8 mouse cellular contexts compared by ENCODE assay signal in the genomic region with DNA sequence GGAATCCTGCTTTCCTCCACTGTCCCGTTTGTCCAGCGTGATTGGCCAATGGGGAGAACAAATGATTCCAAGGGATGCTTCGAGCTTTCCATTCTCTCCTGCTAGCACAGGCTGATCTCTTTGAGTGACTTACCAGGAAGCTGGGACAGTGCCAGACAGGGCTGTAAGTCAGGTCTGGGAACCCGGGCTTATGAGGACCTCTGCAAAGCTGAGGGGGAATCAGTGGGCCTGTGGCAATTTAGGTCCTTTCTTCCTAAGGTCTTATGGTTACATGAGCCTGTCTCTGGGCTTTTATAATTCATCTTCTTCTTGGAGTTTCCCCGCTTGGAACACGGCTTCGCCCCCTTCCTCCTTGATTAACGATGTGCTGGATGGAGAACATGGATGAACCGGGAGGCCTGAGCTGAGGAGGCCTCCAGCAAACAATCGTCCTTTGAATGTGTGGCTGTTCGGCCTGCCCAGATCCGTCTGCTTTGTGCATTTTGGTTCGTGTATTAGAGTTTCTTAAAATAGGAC.
DNase-seq lines count a peak whose midpoint lies in the region; ATAC-seq and TF ChIP-seq lines count a peak whose summit lies in the region.

No protein-coding gene starts in this region.

- H3K4me3 ChIP-seq in heart, adult 2 months = no peak overlapping the region
- no peak overlapping the region for H3K4me3 ChIP-seq in embryonic facial prominence, embryonic 12.5 days
- H3K4me3 ChIP-seq in liver, embryonic 12.5 days = no peak overlapping the region

- TF ChIP-seq CTCF in heart, adult 2 months (IDR thresholded peaks at IDR 0.05) = no peak

- 24% methylated on average over 13 of the region's 13 CpGs for WGBS in heart, adult 2 months
- 35% methylated on average over 13 of the region's 13 CpGs for WGBS in embryonic facial prominence, embryonic 12.5 days
- 60% methylated on average over 13 of the region's 13 CpGs for WGBS in liver, embryonic 12.5 days (ENCODE audit: insufficient replicate concordance)

- no peaks in the 10 kb centered on the region for H3K9me3 ChIP-seq in embryonic facial prominence, embryonic 12.5 days
- H3K9me3 ChIP-seq in liver, embryonic 12.5 days (replicated peaks) = no peaks in the 10 kb centered on the region

- no peak for TF ChIP-seq POLR2A in heart, adult 2 months (IDR thresholded peaks at IDR 0.05; ENCODE audit: insufficient read depth, low read depth, low read length)

- peak overlapping the region; percentile 34; the same call in 1 of the 2 replicates for H3K9ac ChIP-seq in heart, adult 2 months (ENCODE audit: low read depth, low read length)
- 0 out of 2 replicates have a peak overlapping the region, but pooled peaks have one; percentile 27 for H3K9ac ChIP-seq in embryonic facial prominence, embryonic 12.5 days
- H3K9ac ChIP-seq in liver, embryonic 12.5 days = no peak overlapping the region

- peak overlapping the region; percentile 73 for H3K27ac ChIP-seq in heart, adult 2 months
- H3K27ac ChIP-seq in embryonic facial prominence, embryonic 12.5 days = peak overlapping the region; percentile 97
- 0 out of 2 replicates have a peak overlapping the region, but pooled peaks have one; percentile 13 for H3K27ac ChIP-seq in liver, embryonic 12.5 days

- ATAC-seq in embryonic facial prominence, embryonic 12.5 days (ENCODE audit: insufficient number of reproducible peaks, insufficient read depth, low FRiP score, low TSS enrichment) = no peak; the same call in 1 of the 2 replicates
- no peak for ATAC-seq in liver, embryonic 12.5 days
- no peak for ATAC-seq in inflammation-experienced regulatory T-cells, adult 6 months

- intact Hi-C loops in heart, adult 2 months (cut with DNase I) = no loop called here
- intact Hi-C loops in heart, postnatal 14 days (cut with DNase I) = loop anchor here (5.0 to 10.0 kb wide), 3 partner anchors 84 to 244 kb away; a partner anchor contains a TSS

- no peaks in the 10 kb centered on the region for H3K36me3 ChIP-seq in heart, adult 2 months (ENCODE audit: control insufficient read depth, insufficient read depth, low read length)
- H3K36me3 ChIP-seq in embryonic facial prominence, embryonic 12.5 days = no peaks in the 10 kb centered on the region
- no peaks in the 10 kb centered on the region for H3K36me3 ChIP-seq in liver, embryonic 12.5 days

- H3K27me3 ChIP-seq in heart, adult 2 months (ENCODE audit: control insufficient read depth, insufficient read depth, low read length) = 0 out of 2 replicates have a peak, but pooled peaks cover 2% of the 10 kb centered on the region
- H3K27me3 ChIP-seq in embryonic facial prominence, embryonic 12.5 days = no peaks in the 10 kb centered on the region
- H3K27me3 ChIP-seq in liver, embryonic 12.5 days (replicated peaks) = no peaks in the 10 kb centered on the region

- TF ChIP-seq EP300 in heart, adult 2 months (IDR thresholded peaks at IDR 0.05; ENCODE audit: insufficient read depth, low read depth, low read length) = no peak

- peak; percentile 42 to 51 for DNase-seq in heart, adult 2 months
- no peak for DNase-seq in heart, adult 11 months
- peak; percentile 29 to 42 for DNase-seq in heart, postnatal 14 days
- DNase-seq in spleen, postnatal 4 days (ENCODE audit: low spot score in 2 of 2) = no peak
- DNase-seq in spleen, postnatal 14 days (ENCODE audit: low spot score in 2 of 2) = no peak

- no peaks in the 10 kb centered on the region for H3K79me2 ChIP-seq in heart, adult 2 months (replicated peaks; ENCODE audit: control insufficient read depth, insufficient read depth, low read length)

- H3K4me1 ChIP-seq in heart, adult 2 months (ENCODE audit: control insufficient read depth, insufficient read depth, low read length) = peaks cover 9% of the 10 kb centered on the region
- peaks cover 47% of the 10 kb centered on the region for H3K4me1 ChIP-seq in embryonic facial prominence, embryonic 12.5 days
- H3K4me1 ChIP-seq in liver, embryonic 12.5 days = peaks cover 8% of the 10 kb centered on the region; the same call in 1 of the 2 replicates

- no peak overlapping the region for H3K4me2 ChIP-seq in embryonic facial prominence, embryonic 12.5 days (replicated peaks)
- no peak overlapping the region for H3K4me2 ChIP-seq in liver, embryonic 12.5 days

Comparison
In these comparisons a context has a peak if more than half of its experiments do, and no peak if none do; other contexts are left out.
1. DNase-seq: peak in heart, adult 2 months (2 of 2) and heart, postnatal 14 days (2 of 2); none in heart, adult 11 months (single experiment), spleen, postnatal 4 days (0 of 2) and spleen, postnatal 14 days (0 of 2).
2. H3K27ac ChIP-seq: peak in every context shown above with its lines; median percentile 97 in embryonic facial prominence, embryonic 12.5 days; 73 in heart, adult 2 months; 13 in liver, embryonic 12.5 days.